Mouse (Mus musculus): Measurements from ENCODE around the gene Ap1b1. TPM values are rescaled to one million over a fixed set of nuclear protein-coding genes. Genes with fewer than 3 reads are reported as not detected.
A peak's percentile ranks its signal among the peaks of the same experiment; 100 is the strongest.

Gene Ap1b1
- total RNA-seq, 2 experiments from 2014 or later, result 144 to 147 TPM

GRCm38 (mm10) chr11:4995676-4996075 is 9.1 kb downstream of the Ap1b1 start:
- no peak for DNase-seq (ENCODE audit: low spot score in 2 of 2)
- H3K27ac ChIP-seq, result no peak overlapping the region
- no peak for TF ChIP-seq CTCF (conservative IDR thresholded peaks at IDR 0.05)
- H3K4me3 ChIP-seq, result no peak overlapping the region

DNA sequence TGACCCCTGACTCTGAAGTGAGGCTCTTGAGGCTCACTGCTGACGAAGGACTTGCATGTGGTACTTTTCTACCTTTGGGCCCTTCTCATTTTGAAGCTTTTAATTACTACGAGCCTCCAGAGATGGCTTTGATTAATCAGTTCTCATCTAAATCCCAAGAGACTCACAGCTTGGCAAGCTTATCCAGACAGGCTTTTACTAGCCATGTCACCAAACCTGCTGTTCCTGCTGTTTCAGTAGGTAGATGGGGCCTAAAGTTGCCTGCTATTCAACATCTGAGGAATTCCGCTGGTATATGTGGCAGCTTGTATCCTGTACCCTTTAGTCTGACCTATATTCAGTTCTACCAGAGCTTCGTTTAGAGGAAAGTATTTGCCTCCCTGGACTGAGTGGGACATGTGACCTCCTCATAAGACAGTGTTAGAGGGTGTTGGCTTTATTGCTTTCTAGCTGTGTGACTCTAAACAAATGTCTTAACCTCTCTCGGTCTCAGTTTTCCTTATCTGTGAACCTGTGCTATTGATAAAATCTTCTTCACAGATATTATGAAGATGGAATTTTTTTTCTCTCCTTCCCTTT is 10.1 kb downstream of the Ap1b1 start:
- TF ChIP-seq CTCF (conservative IDR thresholded peaks at IDR 0.05), result no peak
- DNase-seq (ENCODE audit: low spot score in 2 of 2), result no peak
- H3K27ac ChIP-seq, result no peak overlapping the region
- H3K4me3 ChIP-seq, result no peak overlapping the region

DNA sequence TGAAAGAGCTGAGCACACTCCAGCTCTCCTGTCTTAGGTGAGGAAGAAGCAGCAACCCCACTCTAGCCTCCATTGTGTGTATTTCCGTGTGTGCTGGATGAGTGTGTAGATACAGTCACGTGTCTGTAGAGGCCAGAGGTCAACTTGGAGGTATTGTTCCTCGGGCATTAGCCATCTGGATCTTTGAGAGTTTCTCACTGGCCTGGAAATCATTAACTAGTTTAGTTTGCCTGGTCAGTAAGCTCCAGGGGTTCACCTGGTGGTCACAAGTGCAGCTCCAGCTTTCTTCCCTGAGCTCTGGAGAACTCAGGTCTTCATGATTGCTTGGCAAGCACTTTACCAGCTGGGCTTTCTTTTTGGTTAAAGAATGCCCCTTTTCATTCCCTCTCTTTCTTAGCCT is 11.7 kb downstream of the Ap1b1 start:
- no peak overlapping the region for H3K4me3 ChIP-seq
- DNase-seq (ENCODE audit: low spot score in 2 of 2), result no peak
- peak overlapping the region; percentile 7; the same call in 1 of the 2 replicates for H3K27ac ChIP-seq
- peak; percentile 61 for TF ChIP-seq CTCF (conservative IDR thresholded peaks at IDR 0.05)

- Histone ChIP-seq H3K27ac (peak overlapping the region; percentile 7; the same call in 1 of the 2 replicates), H3K4me3 (no peak overlapping the region)
- TF ChIP-seq CTCF (conservative IDR thresholded peaks at IDR 0.05), result no peak
- no peak for DNase-seq (ENCODE audit: low spot score in 2 of 2)
Observed at GRCm38 (mm10) chr11:4998762-4999161, 12.1 kb downstream of the Ap1b1 start.

DNA sequence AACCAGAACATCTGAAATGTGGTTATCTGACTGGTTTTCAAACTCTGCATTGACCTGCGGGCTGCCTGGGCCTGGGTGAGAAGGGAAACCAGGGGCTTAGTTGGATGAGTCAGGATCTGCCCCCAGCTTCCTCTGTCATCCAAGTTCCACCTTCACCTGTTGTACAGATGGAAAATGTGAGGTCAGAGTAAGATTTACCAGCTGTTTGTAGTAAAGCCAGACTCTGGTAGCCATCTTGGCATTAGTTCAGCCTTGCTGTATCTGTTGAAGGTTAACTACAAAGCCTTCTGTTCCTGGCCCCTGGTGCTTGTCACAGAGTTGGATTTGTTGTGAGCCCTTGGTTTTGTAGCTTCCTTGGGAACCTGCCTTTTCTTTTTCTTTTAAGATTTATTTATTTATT is 13.6 kb downstream of the Ap1b1 start:
- no peak for DNase-seq (ENCODE audit: low spot score in 2 of 2)
- no peak for TF ChIP-seq CTCF (conservative IDR thresholded peaks at IDR 0.05)
- Histone ChIP-seq H3K27ac (no peak overlapping the region), H3K4me3 (no peak overlapping the region)

DNA sequence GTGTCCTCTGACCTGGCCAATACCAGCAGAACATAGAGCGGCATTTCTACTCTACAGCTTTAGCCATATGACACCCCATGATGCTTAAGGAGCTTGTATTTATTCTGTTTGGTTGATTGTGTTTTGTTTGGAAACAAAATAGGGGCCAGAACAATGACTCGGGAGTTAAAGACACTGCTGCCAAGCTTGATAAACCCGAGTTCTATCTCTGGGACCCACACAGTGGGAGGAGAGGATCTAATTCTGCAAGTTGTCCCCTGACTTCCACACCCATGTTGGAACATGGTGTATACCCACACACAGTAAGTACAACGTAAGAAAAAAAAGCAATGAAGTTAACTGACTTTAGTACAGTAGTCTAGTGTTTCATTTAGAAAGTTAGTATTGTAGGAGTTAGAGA is 16.2 kb downstream of the Ap1b1 start:
- no peak overlapping the region for H3K4me3 ChIP-seq
- no peak for DNase-seq (ENCODE audit: low spot score in 2 of 2)
- no peak for TF ChIP-seq CTCF (conservative IDR thresholded peaks at IDR 0.05)
- H3K27ac ChIP-seq, result no peak overlapping the region

GRCm38 (mm10) chr11:5005528-5005927 is 18.9 kb downstream of the Ap1b1 start:
- no peak overlapping the region for H3K27ac ChIP-seq
- DNase-seq (ENCODE audit: low spot score in 2 of 2), result no peak
- no peak for TF ChIP-seq CTCF (conservative IDR thresholded peaks at IDR 0.05)

DNA sequence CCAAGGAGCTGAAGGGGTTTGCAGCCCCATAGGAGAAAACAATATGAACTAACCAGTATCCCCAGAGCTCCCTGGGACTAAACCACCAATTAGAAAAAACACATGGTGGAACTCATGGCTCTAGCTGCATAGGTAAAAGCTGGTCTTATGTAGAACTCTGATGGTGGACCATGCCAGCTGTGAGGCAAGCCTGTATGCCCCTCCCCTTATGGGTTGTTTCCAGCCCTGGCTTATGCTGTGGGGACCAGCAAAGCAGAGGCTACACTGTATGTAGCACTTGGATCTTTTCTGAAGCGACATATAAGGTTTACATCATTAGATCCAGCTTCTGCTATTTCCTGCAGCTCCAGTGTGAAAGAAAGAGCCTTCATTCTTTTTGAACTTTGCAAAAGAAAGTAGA is 20.6 kb downstream of the Ap1b1 start:
- no peak for TF ChIP-seq CTCF (conservative IDR thresholded peaks at IDR 0.05)

More at GRCm38 (mm10) chr11:5005528-5005927, 18.9 kb downstream of the Ap1b1 start:
- H3K4me3 ChIP-seq, result no peak overlapping the region

DNA sequence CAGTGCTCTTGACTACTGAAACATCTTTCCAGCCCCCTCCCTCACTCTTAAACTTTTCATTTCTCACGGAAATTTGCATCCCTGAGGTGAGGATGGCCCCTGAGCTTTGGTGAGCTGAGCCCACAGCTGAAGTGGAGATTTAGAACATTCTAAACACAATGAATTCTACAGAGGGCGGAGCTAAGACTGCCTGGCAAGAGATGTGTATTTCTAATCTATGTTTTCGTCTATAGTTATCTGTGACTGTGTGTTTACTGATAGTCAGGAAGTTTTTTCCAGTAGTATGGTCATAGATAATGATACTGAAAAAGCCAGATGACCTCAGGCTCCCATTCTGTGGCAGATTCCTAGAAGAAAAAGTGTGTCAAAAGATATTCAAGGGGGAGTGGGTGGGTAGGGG is 22.2 kb downstream of the Ap1b1 start:
- Histone ChIP-seq H3K4me3 (no peak overlapping the region), H3K27ac (no peak overlapping the region)
- DNase-seq (ENCODE audit: low spot score in 2 of 2), result no peak
- TF ChIP-seq CTCF (conservative IDR thresholded peaks at IDR 0.05), result no peak

More for the DNA sequence above, 20.6 kb downstream of the Ap1b1 start:
- no peak for DNase-seq (ENCODE audit: low spot score in 2 of 2)
- no peak overlapping the region for H3K27ac ChIP-seq
- no peak overlapping the region for H3K4me3 ChIP-seq

DNA sequence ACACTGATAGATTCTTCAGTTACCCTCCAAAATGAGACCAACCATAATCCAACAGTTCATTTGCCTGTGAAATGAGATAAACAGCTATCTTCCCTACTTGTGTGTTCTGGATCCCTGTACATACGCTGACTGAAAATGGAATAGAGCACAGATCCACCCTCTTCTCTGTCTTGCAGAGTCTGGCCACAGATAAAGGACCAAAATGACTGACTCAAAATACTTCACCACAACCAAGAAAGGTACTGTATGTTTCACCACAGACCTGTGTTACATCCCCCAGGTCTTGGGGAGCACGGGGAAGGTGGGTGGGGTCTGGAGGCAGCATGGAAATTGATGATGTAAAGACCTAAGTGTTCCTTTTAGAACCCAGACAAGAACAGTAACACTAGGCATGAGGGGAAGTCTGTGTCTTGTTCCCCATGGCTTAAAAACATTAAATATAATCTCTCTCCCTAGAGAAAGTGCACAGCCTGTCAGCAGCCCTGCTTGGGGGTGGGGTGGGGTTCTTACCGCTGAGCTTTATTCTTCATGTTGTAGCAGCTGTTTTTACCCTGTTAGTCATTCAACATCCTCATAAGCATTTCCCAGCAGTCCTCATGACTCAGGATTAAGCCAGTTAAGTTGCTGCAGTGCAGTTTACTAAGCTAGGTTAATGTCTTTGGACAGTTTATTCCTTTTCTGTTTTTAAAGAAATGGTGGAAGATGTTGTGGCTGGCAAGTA is 22.9 kb downstream of the Ap1b1 start:
- DNase-seq (ENCODE audit: low spot score in 2 of 2), result no peak
- TF ChIP-seq CTCF (conservative IDR thresholded peaks at IDR 0.05), result no peak
- Histone ChIP-seq H3K4me3 (no peak overlapping the region), H3K27ac (peak overlapping the region; percentile 25; the same call in 1 of the 2 replicates)

- H3K27ac ChIP-seq, result no peak overlapping the region
- H3K4me3 ChIP-seq, result no peak overlapping the region
- DNase-seq (ENCODE audit: low spot score in 2 of 2), result no peak
- no peak for TF ChIP-seq CTCF (conservative IDR thresholded peaks at IDR 0.05)
Observed at GRCm38 (mm10) chr11:5010205-5010604, 23.6 kb downstream of the Ap1b1 start.

GRCm38 (mm10) chr11:5011480-5011879 is 24.9 kb downstream of the Ap1b1 start:
- Histone ChIP-seq H3K4me3 (no peak overlapping the region), H3K27ac (peak overlapping the region; percentile 61; the same call in 1 of the 2 replicates)
- DNase-seq (ENCODE audit: low spot score in 2 of 2), result no peak
- no peak for TF ChIP-seq CTCF (conservative IDR thresholded peaks at IDR 0.05)

- peak overlapping the region; percentile 61 for H3K27ac ChIP-seq
- TF ChIP-seq CTCF (conservative IDR thresholded peaks at IDR 0.05), result no peak
- H3K4me3 ChIP-seq, result no peak overlapping the region
- DNase-seq (ENCODE audit: low spot score in 2 of 2), result no peak
Observed at GRCm38 (mm10) chr11:5012213-5012715, 25.6 kb downstream of the Ap1b1 start.

GRCm38 (mm10) chr11:5015720-5016119 is 29.1 kb downstream of the Ap1b1 start:
- peak overlapping the region; percentile 73 for H3K27ac ChIP-seq
- peak; percentile 93 for TF ChIP-seq CTCF (conservative IDR thresholded peaks at IDR 0.05)
- peak; percentile 81 to 86 for DNase-seq (ENCODE audit: low spot score in 2 of 2)
- H3K4me3 ChIP-seq, result no peak overlapping the region
